In the genomic region with DNA sequence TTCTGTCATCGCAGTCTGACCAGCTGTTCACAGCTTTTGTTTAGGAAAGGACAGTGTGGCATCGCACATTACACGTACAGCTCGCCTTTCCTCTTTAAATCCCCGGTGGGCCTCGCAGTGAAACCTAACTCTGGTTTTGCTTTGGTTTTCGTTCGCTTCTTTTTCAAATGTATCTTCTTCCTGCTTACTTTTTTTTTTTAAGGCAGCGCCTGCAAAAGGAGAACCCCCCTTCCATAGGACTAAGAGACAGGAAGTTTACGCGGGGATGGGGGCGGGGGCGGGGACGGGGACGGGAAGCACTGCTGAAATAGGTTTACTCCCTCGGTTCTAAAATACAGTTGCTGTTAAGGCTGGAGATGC, we compare ENCODE assay signal across 8 mouse cellular contexts. TPM values are rescaled to one million over a fixed set of nuclear protein-coding genes. Genes with fewer than 3 reads are reported as not detected.
DNase-seq lines count a peak whose midpoint lies in the region; ATAC-seq lines count a peak whose summit lies in the region.

No protein-coding gene starts in this region.

- no peaks in the 10 kb centered on the region for H3K9me3 ChIP-seq in forebrain, embryonic 11.5 days (ENCODE audit: control insufficient read depth, low read length)
- no peaks in the 10 kb centered on the region for H3K9me3 ChIP-seq in hindbrain, embryonic 11.5 days (ENCODE audit: control insufficient read depth, low read length)
- H3K9me3 ChIP-seq in limb, embryonic 10.5 days (replicated peaks) = no peaks in the 10 kb centered on the region
- H3K9me3 ChIP-seq in midbrain, embryonic 12.5 days = peaks cover 4% of the 10 kb centered on the region; the same call in 1 of the 2 replicates
- no peaks in the 10 kb centered on the region for H3K9me3 ChIP-seq in stomach, embryonic 15.5 days

- peak overlapping the region; percentile 12; the same call in 1 of the 2 replicates for H3K9ac ChIP-seq in forebrain, embryonic 11.5 days (ENCODE audit: low read length)
- H3K9ac ChIP-seq in hindbrain, embryonic 11.5 days (ENCODE audit: low read depth, low read length) = peak overlapping the region; percentile 45
- H3K9ac ChIP-seq in midbrain, embryonic 12.5 days (replicated peaks) = peak overlapping the region; percentile 43
- no peak overlapping the region for H3K9ac ChIP-seq in stomach, embryonic 15.5 days

- ATAC-seq in activated CD4-positive, CD25-positive, alpha-beta regulatory T cell, adult 4 months = peak; percentile 67
- ATAC-seq in forebrain, embryonic 11.5 days (replicated peaks; ENCODE audit: low FRiP score) = peak; percentile 70
- ATAC-seq in hindbrain, embryonic 11.5 days (ENCODE audit: low FRiP score) = peak; percentile 85
- ATAC-seq in midbrain, embryonic 12.5 days (ENCODE audit: low FRiP score, low read depth) = peak; percentile 76
- peak; percentile 71; the same call in 1 of the 2 replicates for ATAC-seq in stomach, embryonic 15.5 days (ENCODE audit: insufficient read depth, low FRiP score, low read depth)

- no peaks in the 10 kb centered on the region for H3K27me3 ChIP-seq in forebrain, embryonic 11.5 days (ENCODE audit: control insufficient read depth, insufficient read depth, low read length)
- no peaks in the 10 kb centered on the region for H3K27me3 ChIP-seq in hindbrain, embryonic 11.5 days (ENCODE audit: control insufficient read depth, insufficient read depth, low read length)
- no peaks in the 10 kb centered on the region for H3K27me3 ChIP-seq in limb, embryonic 10.5 days (ENCODE audit: low read depth, poor library complexity, severe bottlenecking)
- H3K27me3 ChIP-seq in midbrain, embryonic 12.5 days = no peaks in the 10 kb centered on the region
- no peaks in the 10 kb centered on the region for H3K27me3 ChIP-seq in stomach, embryonic 15.5 days (replicated peaks)

- H3K27ac ChIP-seq in forebrain, embryonic 11.5 days (ENCODE audit: low read depth, low read length) = no peak overlapping the region
- 0 out of 2 replicates have a peak overlapping the region, but pooled peaks have one; percentile 1 for H3K27ac ChIP-seq in hindbrain, embryonic 11.5 days (ENCODE audit: low read depth, low read length)
- peak overlapping the region; percentile 57 for H3K27ac ChIP-seq in limb, embryonic 10.5 days
- H3K27ac ChIP-seq in midbrain, embryonic 12.5 days (replicated peaks) = peak overlapping the region; percentile 16; the same call in 1 of the 2 replicates
- H3K27ac ChIP-seq in stomach, embryonic 15.5 days = peak overlapping the region; percentile 23

- peak overlapping the region; percentile 39 for H3K4me2 ChIP-seq in forebrain, embryonic 11.5 days (ENCODE audit: low read depth, low read length, severe bottlenecking)
- H3K4me2 ChIP-seq in hindbrain, embryonic 11.5 days (replicated peaks; ENCODE audit: low read depth, low read length) = peak overlapping the region; percentile 31
- peak overlapping the region; percentile 50 for H3K4me2 ChIP-seq in midbrain, embryonic 12.5 days (replicated peaks)
- H3K4me2 ChIP-seq in stomach, embryonic 15.5 days = peak overlapping the region; percentile 41

- no peaks in the 10 kb centered on the region for H3K4me1 ChIP-seq in forebrain, embryonic 11.5 days (replicated peaks; ENCODE audit: control insufficient read depth, insufficient read depth, low read length)
- H3K4me1 ChIP-seq in hindbrain, embryonic 11.5 days (replicated peaks; ENCODE audit: control insufficient read depth, insufficient read depth, low read length) = no peaks in the 10 kb centered on the region
- peaks cover 4% of the 10 kb centered on the region; the same call in 1 of the 2 replicates for H3K4me1 ChIP-seq in limb, embryonic 10.5 days
- H3K4me1 ChIP-seq in midbrain, embryonic 12.5 days = peaks cover 3% of the 10 kb centered on the region; the same call in 1 of the 2 replicates
- no peaks in the 10 kb centered on the region for H3K4me1 ChIP-seq in stomach, embryonic 15.5 days

- peak overlapping the region; percentile 21 for H3K4me3 ChIP-seq in forebrain, embryonic 11.5 days (ENCODE audit: low read depth, low read length)
- H3K4me3 ChIP-seq in hindbrain, embryonic 11.5 days (ENCODE audit: low read depth, low read length) = peak overlapping the region; percentile 40
- H3K4me3 ChIP-seq in limb, embryonic 10.5 days = peak overlapping the region; percentile 39
- H3K4me3 ChIP-seq in midbrain, embryonic 12.5 days = peak overlapping the region; percentile 41
- peak overlapping the region; percentile 30 for H3K4me3 ChIP-seq in stomach, embryonic 15.5 days (replicated peaks)

- peak; percentile 10 to 22 for DNase-seq in cerebellum, postnatal 14 days
- DNase-seq in cerebellum, postnatal 4 days (ENCODE audit: low spot score in 2 of 2) = no peak
- DNase-seq in forebrain, embryonic 11.5 days (ENCODE audit: low spot score) = peak; percentile 65
- peak; percentile 63 for DNase-seq in hindbrain, embryonic 11.5 days (ENCODE audit: low spot score)
- peak; percentile 58 for DNase-seq in limb, embryonic 10.5 days (ENCODE audit: low spot score)

- H3K36me3 ChIP-seq in forebrain, embryonic 11.5 days (ENCODE audit: control insufficient read depth, insufficient read depth, low read length) = no peaks in the 10 kb centered on the region
- no peaks in the 10 kb centered on the region for H3K36me3 ChIP-seq in hindbrain, embryonic 11.5 days (ENCODE audit: control insufficient read depth, insufficient read depth, low read length)
- no peaks in the 10 kb centered on the region for H3K36me3 ChIP-seq in limb, embryonic 10.5 days
- no peaks in the 10 kb centered on the region for H3K36me3 ChIP-seq in midbrain, embryonic 12.5 days
- H3K36me3 ChIP-seq in stomach, embryonic 15.5 days = no peaks in the 10 kb centered on the region

- WGBS in forebrain, embryonic 11.5 days = 17% methylated on average over 16 of the region's 16 CpGs
- 17% methylated on average over 16 of the region's 16 CpGs for WGBS in hindbrain, embryonic 11.5 days
- 18% methylated on average over 16 of the region's 16 CpGs for WGBS in limb, embryonic 10.5 days
- 18% methylated on average over 16 of the region's 16 CpGs for WGBS in midbrain, embryonic 12.5 days
- 17% methylated on average over 16 of the region's 16 CpGs for WGBS in stomach, embryonic 15.5 days

RNA-seq across cellular contexts. Expression of a gene that starts 12.0 kb away (rescaled TPM):
- polyA plus RNA-seq in activated CD4-positive, CD25-positive, alpha-beta regulatory T cell, adult 4 months (2017; shearing (Covaris generic)) = 10 to 100 TPM; 14.9 to 15.6 TPM
- polyA plus RNA-seq in forebrain, embryonic 11.5 days (2014; fragmentation: Nextera tagmentation; extraction: Ambion mirVana) = 44.1 and 49.7 TPM in 2 replicates
- polyA plus RNA-seq in hindbrain, embryonic 11.5 days (2014; fragmentation: Nextera tagmentation; extraction: Ambion mirVana) = 41.8 and 46.7 TPM in 2 replicates
- 49.3 and 52.5 TPM in 2 replicates for polyA plus RNA-seq in limb, embryonic 10.5 days (2016; fragmentation: Nextera tagmentation; extraction: Ambion mirVana)
- 39.8 and 39.9 TPM in 2 replicates for polyA plus RNA-seq in midbrain, embryonic 12.5 days (2016; fragmentation: Nextera tagmentation; extraction: Ambion mirVana)
- polyA plus RNA-seq in stomach, embryonic 15.5 days (2015; fragmentation: Nextera tagmentation; extraction: Ambion mirVana) = 64.1 and 66.9 TPM in 2 replicates

Comparison
In these comparisons a context has a peak if more than half of its experiments do, and no peak if none do; other contexts are left out.
1. DNase-seq: peak in cerebellum, postnatal 14 days (2 of 2), forebrain, embryonic 11.5 days (single experiment), hindbrain, embryonic 11.5 days (single experiment) and limb, embryonic 10.5 days (single experiment); none in cerebellum, postnatal 4 days (0 of 2).
2. Peak in every context shown above with its lines, with median percentiles within 50 percentile points of each other: ATAC-seq, H3K4me2 ChIP-seq and H3K4me3 ChIP-seq.